Mouse (Mus musculus) heart, postnatal 10 days (tissue): ENCODE data around the gene Cuedc1. TPM values are rescaled to one million over a fixed set of nuclear protein-coding genes. Genes with fewer than 3 reads are reported as not detected.
A peak's percentile ranks its signal among the peaks of the same experiment; 100 is the strongest.

ENCODE experiments used
- DNase-seq, 2 experiments: peaks; one replicate each; pipeline ENCODE4 v3.0.0; 2021
- intact Hi-C: fragments of 180-260 bp; cut with DNase I; formaldehyde crosslinking; loops from one replicate; pipeline ENCODE4 v1.15.1; 2025
- total RNA-seq, 2 experiments: library from RNA; stranded (reverse); gene quantifications; 2 replicates each; pipeline ENCODE4 v1.2.3; 2021

Gene Cuedc1
- total RNA-seq, 2 experiments from 2014 or later, result 45.6 to 48.4 TPM

GRCm38 (mm10) chr11:88221929-88222475 lies 124.1 kb downstream of the Cuedc1 start:
- DNase-seq, result no peak
- intact Hi-C loops, result no loop called here

DNA sequence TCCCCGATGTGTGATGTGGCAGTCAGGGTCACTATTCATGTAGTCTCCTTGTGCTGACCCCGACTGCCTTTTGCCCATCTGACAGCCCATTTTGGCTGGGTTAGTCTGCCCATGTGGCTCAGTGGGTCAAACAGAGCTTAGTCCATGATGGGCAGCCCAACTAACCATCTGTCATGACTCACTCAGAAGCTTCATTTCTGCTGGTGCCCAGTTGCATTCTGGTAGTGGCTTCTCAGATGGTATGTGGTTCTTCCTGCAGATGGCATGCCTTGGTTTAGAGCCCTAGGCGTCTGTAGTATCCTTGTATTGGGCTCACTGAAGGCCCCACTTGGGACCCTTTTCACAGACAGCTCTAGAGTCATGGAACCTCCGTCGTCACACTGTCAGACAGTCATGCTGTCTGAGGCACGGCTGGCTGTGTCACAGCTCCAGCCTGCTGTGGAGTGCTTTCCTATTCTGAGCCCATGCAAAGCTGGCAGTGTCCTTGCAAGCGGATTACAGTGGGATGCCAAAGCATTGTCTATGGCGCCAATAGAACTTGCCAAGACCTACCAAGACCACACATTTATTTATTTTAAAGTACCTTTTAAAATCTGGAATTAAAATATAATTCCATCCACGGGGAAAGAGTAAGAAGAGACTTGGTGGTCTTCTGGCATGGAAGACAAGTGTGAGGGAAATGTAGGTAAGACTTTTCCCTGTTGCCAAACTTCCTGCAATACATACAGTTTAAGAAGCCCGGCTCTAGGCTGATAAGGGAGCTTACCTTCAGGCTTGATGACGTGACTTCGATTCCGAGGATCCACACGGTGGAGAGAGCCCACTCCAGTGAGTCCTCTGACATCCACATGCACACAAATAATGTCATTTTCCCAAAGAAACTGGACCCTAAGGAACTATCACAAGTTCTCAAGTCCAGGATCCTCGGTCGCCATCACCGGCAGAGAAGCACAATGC lies 129.4 kb downstream of the Cuedc1 start:
- DNase-seq, result peak in 1 of 2 experiments; percentile 23
- intact Hi-C loops, result no loop called here

GRCm38 (mm10) chr11:88231213-88231790 lies 133.4 kb downstream of the Cuedc1 start:
- intact Hi-C loops, result no loop called here
- DNase-seq, result no peak

DNA sequence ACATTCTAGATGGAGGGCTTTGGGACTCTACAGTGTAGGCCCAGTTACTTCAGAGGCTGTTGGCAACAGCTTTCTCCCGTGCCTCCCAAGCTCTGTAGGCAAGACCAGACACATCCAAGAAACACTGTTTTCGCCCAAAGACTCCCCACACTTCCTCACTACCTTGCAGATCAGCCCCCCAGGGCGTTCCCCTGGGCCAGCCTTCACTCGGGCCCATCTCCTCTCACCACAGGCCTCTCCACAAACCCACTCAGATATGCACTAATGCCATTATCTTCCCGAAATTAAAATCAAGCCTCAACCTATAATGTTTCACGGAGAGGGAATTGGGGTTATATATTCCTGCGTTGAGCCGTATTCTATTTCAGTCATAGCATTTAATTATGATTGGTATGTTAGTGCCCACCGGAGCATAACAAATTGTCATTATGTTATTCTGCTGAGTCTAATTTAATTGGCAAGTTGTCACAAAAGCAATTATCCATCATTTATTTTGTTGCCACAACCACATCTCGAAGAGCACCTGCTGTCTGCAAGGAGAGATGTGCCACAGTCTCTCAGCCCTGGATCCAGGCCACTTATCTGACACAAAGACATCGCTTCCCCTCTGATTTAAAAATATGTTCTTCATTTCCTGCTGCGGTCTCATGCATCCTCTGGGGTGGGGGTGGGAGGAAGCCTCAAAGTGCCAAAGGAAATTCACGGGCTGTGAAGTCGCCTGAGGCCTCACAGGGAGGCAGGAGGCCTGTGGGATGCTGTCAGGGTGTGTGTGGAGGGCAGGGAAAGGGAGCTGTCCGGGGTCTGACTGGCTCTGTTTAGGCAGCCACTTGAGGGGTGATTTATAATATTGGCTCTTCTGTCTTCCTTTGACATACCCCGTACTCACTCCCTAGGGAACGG lies 135.9 kb downstream of the Cuedc1 start:
- intact Hi-C loops, result no loop called here
- DNase-seq, result no peak

- no peak for DNase-seq
- intact Hi-C loops, result no loop called here
Observed at GRCm38 (mm10) chr11:88234789-88235188, 136.9 kb downstream of the Cuedc1 start.

GRCm38 (mm10) chr11:88235221-88236203 lies 137.7 kb downstream of the Cuedc1 start:
- intact Hi-C loops, result no loop called here
- peak; percentile 36 to 45 for DNase-seq

- no peak for DNase-seq
- intact Hi-C loops, result no loop called here
Observed at GRCm38 (mm10) chr11:88240275-88240674, 142.4 kb downstream of the Cuedc1 start.

GRCm38 (mm10) chr11:88240736-88241353 lies 143.0 kb downstream of the Cuedc1 start:
- no peak for DNase-seq
- intact Hi-C loops, result no loop called here

GRCm38 (mm10) chr11:88241468-88242301 lies 143.8 kb downstream of the Cuedc1 start:
- intact Hi-C loops, result no loop called here
- no peak for DNase-seq

Other genes starting within 250 kb of the Cuedc1 start
- 1 to 10 TPM; 3.3 to 3.9 TPM for gene Mks1, start 244.8 kb upstream of the Cuedc1 start, total RNA-seq
- gene Epx, start 222.5 kb upstream of the Cuedc1 start, total RNA-seq, result not detected
- gene Olfr462, start 205.8 kb upstream of the Cuedc1 start, total RNA-seq, result not detected
- gene Olfr463, start 200.7 kb upstream of the Cuedc1 start, total RNA-seq, result not detected
- not detected for gene Olfr464, start 177.1 kb upstream of the Cuedc1 start, total RNA-seq
- 100 to 1,000 TPM; 236 to 257 TPM for gene Dynll2, start 110.5 kb upstream of the Cuedc1 start, total RNA-seq
- gene Srsf1, start 50.7 kb upstream of the Cuedc1 start, total RNA-seq, result 100 to 1,000 TPM; 156 to 160 TPM
- gene Vezf1, start 29.8 kb upstream of the Cuedc1 start, total RNA-seq, result 10 to 100 TPM; 44.9 to 45.7 TPM
- gene Mrps23, start 106.3 kb downstream of the Cuedc1 start, total RNA-seq, result 100 to 1,000 TPM; 250 to 256 TPM
- gene Ccdc182, start 196.0 kb downstream of the Cuedc1 start, total RNA-seq, result not detected